Mouse (Mus musculus) heart, postnatal 36 days (tissue): ENCODE data around the gene Gm42688. TPM values are rescaled to one million over a fixed set of nuclear protein-coding genes. Genes with fewer than 3 reads are reported as not detected.

Source experiments
- DNase-seq, 2 experiments: peaks; one replicate each; pipeline ENCODE4 v3.0.0; 2021 to 2022
- intact Hi-C: fragments of 180-260 bp; cut with DNase I; formaldehyde crosslinking; loops from one replicate; pipeline ENCODE4 v1.15.1; 2025
- total RNA-seq, 2 experiments: library from RNA; stranded (reverse); gene quantifications; 2 replicates each; pipeline ENCODE4 v1.2.3; 2021

The Gm42688 gene
- 1 to 10 TPM; 1.1 to 1.4 TPM for total RNA-seq

DNA sequence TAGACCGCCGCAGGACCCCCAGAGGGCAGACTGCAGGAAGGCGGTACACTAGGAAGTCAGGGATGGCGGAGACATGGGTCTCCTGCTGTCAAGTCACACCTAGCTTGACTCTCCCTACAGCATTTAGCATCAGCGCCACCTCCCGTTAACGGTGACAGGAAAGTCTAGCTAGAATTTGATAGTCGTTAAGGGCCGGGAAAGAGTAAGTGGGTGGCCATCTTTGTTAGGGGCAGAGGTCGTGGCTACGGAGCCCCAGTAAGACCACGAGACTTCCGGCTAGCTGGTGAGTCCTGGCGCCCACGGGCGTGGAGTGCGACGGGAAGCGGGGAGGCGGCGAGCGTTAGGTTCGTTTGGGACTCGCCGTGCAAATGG lies at the start of gene Gm42688, which contains the start of gene Ccdc142:
Gene Gm42688 (plus strand): TSS at position 302 of the 372 bp plus-strand sequence.
Gene Ccdc142 (plus strand): TSS at position 286 of the 372 bp plus-strand sequence.
- peak; percentile 87 to 88 for DNase-seq
- intact Hi-C loops: loop anchor here (1.0 kb wide), 3 partner anchors 23 to 105 kb away; partner anchors contain the start of gene Aup1

DNA sequence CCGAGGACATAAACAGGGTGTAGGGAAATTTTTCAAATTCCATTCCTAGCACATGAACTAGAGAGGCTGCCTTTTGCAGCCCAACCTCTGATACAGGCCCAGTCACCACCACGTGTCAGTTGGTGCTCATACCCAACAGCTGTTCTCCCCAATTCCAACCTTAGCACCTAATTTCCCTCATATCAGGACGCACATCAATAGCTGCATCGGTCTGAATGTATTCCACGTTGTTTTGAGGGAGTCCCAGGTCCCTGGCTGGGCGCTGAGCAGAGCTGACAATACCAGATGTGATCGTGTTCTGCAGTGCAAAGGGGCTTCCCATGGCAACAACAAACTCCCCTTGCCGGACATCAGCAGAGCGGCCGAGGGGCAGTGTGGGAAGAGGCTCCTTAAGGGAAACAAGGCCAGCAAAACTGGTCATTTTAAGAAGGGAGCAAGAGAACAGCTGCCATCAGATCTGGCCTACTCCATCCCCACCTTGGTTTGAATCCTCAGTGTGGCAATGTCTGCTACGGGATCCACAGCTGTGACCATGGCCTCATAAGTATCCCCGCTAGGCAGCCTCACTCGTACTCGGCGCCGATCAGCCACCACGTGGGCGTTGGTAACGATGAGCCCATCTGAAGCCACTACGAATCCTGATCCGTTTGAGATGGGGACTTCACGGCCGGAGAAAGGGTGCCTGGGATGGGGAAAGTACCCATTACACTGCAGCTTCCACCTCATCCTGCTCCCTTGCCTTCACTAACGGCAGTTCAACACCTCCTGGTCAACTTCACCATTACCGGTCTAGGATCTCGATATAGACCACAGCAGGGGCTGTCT lies 48.1 kb upstream of the Gm42688 start:
- DNase-seq: peak; percentile 32 to 36
- intact Hi-C loops: loop anchor here (5.0 kb wide), 1 partner anchor 364 kb away; no protein-coding TSS in a partner anchor

DNA sequence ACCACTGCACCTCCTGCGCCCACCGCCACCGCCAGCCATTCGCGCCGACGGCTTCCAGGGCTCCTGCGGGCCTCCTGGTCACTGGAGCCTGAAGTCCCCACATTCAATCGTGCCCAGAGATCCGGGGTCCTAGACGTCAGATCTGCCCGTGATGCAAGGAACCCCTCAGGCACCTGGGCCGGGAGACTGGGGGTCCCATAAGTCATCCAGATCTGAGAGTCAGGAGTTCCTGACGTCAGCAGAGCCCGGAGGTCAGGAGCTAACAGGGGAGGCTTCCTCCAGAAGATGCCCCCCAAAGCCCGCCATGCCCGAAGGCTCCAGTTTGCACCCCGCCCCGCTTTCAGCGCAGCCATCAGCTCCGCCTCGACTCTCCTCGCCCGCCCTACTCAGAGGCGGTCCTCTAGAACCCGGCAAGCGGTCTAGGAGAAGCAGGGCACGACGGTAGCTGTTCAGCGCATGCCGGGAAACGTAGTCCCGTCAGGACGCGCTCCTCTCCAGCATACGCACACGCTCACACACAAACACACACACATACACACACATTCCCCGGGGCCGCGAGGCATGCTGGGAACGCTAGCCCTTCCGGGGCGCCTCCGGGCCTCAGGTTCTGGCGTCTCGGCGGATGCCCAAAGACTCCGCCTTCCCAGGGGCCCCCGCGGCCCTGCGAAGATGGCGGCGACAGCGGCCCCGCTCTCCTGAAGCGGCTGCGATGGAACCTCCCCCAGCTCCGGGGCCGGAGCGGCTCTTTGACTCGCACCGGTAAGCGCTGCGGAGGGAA lies 47.2 kb upstream of the Gm42688 start, which contains the start of gene Aup1:
Gene Aup1 (plus strand): TSS at position 448 of the 778 bp plus-strand sequence.
- DNase-seq: peak; percentile 95
- intact Hi-C loops: loop anchor here (1.0 to 5.0 kb wide), 4 partner anchors 24 to 363 kb away; partner anchors contain the start of genes Ccdc142 and Gm42688

DNA sequence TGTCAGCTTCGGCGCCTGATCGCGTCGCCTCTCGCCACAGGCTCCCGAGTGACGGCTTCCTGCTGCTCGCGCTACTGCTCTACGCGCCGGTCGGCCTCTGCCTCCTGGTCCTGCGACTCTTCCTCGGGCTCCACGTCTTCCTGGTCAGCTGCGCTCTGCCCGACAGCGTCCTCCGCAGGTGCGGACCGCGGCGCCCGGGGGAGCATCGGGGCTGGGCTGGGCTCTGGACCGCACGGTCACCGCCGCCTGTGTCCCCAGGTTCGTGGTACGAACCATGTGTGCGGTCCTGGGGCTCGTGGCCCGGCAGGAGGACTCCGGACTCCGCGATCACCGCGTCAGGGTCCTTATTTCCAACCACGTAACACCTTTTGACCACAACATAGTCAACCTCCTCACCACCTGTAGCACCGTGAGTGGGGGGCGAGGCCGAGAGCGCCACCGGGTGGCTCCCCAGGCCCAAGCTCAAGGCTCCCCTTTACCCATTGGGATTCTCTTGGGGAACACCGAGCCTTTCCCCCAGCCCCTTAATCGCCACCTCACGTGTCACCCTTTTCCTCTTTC lies 46.5 kb upstream of the Gm42688 start, which contains the start of gene Htra2:
Gene Htra2 (minus strand): TSS at position 403 of the 561 bp plus-strand sequence.
- no peak for DNase-seq
- intact Hi-C loops: loop anchor here (1.0 to 5.0 kb wide), 4 partner anchors 23 to 362 kb away; partner anchors contain the start of genes Ccdc142 and Gm42688

DNA sequence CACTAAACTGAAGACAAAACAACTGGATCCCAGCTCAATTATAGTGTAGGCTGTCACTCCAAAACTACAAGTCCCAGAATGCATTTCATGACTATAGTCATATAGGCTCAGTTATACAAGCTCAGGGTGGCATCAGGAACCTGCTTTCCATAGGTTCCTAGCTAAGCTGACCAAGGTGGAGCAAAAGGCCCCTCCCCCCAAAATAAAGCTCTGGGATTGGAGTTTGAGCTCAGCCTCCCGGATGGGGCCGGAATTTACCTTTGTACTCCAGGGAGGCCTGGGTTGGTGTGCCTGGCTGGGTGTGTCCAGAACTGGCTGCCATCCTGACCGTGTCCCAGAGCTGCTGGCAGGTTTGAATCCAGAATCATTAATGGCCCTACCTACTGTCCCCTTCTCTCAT lies 43.6 kb upstream of the Gm42688 start, which contains the start of gene Dqx1:
Gene Dqx1 (plus strand): TSS at position 55 of the 400 bp plus-strand sequence.
- intact Hi-C loops: no loop called here
- no peak for DNase-seq

DNA sequence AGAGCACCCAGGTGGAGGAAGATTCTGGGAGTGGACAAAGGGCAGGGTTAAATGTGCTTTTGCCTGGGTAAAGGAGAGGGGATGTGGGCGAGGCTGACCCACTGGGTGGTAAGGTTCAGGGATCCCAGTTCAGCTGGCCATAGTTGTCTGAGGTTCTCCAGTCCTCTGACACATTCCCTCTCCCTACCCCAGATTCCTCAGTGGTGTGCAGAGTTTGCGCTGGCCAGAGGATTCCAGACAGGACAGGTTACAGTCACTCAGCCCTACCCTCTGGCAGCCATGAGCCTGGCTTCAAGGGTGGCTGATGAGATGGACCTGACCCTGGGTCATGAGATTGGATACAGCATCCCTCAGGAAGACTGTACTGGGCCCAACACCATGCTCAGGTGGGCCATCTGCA lies 42.7 kb upstream of the Gm42688 start:
- DNase-seq: no peak
- intact Hi-C loops: no loop called here

DNA sequence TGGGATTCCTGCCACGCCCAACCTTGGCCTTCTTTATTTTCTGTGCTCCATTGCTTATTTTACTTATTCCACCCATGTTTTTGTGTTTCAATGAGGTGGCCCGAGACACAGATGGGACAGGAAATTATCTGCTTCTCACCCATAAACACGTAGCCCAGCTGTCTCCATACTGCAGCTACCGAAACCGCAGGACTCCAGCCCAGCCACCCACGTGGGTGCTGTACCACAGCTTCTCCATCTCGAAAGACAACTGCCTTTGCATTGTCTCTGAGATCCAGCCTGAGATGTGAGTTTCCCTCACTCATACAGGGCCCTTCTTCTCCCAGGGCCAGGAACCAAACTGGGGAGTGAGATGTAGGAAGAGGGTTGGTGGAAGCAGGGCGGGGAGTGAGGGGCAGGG lies 35.4 kb upstream of the Gm42688 start:
- intact Hi-C loops: no loop called here
- no peak for DNase-seq

DNA sequence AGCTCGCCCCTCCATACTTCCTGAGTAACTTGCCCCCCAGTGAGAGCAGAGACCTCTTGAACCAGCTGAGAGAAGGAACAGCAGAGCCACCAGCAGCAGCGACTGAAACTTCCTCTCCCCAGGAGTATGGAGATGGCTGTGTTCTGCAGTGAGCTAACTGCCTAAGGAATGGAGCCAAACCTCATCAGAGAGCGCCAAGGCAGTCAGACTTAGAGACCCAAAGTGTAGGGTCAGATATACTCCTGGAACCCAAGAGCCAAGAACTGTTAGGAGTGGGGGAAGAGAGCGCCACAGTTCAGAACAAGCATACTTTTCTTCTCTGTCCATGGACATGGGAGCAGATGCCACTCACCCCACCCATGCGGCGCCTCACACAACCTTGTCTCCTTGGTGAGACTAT lies 35.0 kb upstream of the Gm42688 start:
- no peak for DNase-seq
- intact Hi-C loops: no loop called here

DNA sequence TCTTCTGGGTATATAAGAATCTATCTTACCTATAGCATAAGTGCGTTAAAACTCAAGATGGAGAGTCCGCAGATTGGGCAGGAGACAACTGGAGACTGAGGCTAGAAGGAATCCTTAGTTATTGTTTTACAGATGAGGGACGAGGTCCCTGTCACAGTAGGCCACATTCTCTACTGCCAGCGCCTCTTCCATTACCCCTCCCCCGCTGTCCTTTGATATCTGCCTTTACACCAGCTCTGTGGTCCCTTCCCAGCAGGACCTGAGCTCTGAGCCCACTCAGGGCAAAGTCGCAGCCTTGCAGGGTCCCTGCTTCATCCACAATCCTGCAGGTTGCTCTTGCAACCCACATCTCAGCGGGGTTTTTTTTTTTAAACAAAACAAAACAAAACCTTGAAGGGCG lies 33.2 kb upstream of the Gm42688 start:
- intact Hi-C loops: no loop called here
- DNase-seq: no peak

DNA sequence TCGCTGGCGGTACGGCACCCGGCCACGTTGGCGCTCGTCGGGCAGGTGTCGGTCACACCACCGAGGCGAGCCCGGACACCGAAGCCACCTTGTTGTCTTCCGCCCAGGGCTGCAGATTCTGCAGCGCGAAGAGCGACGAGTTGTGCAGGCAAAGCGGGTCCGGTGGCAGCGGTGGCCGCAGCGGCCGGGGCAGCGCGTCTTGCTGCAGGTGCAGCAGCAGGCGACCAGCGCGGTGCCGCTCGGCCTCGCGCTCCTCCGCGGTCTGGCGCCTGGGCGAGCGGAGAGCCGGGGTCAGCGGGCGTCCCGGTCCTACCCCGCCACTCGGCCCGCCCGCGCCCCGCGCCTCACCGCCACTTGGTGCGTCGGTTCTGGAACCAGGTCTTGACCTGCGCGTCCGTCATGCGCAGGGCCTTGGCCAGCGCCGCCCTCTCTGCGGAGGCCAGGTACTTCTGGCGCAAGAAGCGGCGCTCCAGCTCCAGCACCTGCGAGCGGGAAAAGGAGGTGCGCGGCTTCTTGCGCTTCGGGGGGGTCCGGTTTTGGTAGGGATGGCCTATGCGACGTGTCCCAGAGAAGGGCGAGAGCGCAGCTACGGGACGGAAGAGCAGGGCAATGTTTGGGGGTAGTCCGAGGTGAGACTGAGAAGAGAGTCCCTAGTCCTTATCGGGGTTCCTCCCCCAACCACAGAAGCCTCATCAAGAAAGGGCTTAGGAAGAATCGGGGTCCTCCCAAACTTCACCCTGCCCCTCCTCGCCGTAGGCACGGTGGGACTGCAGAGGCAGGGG lies 32.5 kb upstream of the Gm42688 start:
- intact Hi-C loops: no loop called here
- DNase-seq: no peak

DNA sequence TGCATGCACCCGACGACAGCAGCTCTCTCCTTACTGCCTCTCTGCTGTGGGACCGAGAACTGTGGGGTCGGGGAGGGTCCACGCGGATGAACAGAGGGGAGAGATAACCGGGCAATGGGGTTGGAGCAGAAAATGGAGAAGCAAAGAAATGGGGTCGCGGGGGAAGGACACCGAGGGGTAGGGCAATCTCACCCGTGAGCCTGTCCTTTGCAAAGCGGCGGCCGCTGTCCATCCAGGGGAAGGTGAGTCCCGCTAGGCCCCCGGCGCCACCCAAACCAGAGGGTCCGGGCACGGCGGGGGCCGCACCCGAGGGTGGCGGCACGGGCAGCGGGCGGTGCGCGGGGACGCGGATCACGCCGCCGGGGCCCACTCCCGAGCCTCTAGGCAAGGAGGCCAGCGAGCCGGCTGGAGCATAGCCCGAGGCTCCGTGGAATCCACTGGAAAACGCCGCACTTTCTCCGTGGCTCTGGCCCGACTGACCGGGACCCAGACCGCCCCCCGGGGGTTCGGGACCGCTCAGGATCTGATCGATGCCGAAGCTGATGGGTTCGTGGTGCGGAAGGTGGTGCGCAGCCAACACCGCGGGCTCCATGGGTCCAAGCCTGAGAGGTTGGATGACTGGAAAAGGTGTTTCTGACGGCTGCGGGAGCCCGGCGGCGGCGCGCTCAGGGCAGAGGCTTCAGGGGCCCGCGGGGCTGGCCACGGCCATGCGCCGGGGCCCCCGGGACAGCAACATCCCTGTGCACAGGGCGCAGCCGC lies 31.8 kb upstream of the Gm42688 start:
- DNase-seq: peak in 1 of 2 experiments; percentile 28
- intact Hi-C loops: no loop called here

DNA sequence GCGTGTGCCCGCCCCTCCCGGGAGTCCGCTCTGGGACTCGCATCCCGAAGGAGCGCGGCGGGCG lies 31.3 kb upstream of the Gm42688 start, which contains the start of gene Tlx2:
Gene Tlx2 (minus strand): TSS at position 47 of the 64 bp plus-strand sequence.
- no peak for DNase-seq
- intact Hi-C loops: no loop called here

DNA sequence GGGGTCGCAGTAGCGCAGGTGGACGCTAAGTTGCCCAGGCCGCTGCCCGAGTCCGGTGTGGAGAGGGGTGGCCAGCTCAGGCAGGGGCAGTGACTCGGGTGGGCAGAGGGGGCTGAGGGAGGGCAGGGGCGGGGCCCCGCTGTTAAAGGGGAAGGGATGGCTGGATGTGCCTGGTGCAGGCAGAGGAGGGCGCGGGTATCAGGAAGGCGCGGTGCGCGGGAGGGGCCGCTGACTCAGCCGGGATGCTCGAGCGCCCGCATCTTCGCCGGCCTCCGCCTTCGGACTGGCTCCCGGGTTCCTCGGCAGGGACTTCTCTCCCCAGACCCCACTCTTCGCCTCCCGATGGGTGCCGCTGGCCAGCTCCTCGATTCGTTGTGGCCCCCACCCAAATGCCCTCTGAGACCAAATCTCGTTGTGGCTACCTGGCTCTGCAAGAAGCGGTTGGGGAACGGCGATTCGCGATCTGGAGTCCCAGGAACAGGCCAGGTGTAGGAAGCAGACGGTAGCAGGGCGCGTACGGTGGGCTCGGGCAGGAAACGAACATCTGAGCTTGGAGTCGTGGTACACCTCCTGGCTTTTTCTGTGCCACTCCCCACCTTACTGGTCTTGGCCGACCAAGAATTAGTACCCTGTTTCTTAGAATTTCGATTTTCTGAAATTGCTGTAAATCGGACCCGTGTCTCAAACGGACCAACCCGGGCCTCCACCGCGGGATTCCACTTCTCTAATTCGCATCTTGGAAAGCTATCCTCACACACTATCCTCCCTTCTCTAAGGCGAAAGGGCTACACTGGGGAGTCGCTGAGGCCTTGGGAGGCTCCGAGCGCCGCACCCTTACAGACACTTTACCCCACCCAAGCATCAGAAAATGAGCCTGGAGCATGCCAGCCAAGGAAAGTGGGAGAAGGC lies 30.9 kb upstream of the Gm42688 start:
- intact Hi-C loops: no loop called here
- DNase-seq: peak; percentile 30 to 71

DNA sequence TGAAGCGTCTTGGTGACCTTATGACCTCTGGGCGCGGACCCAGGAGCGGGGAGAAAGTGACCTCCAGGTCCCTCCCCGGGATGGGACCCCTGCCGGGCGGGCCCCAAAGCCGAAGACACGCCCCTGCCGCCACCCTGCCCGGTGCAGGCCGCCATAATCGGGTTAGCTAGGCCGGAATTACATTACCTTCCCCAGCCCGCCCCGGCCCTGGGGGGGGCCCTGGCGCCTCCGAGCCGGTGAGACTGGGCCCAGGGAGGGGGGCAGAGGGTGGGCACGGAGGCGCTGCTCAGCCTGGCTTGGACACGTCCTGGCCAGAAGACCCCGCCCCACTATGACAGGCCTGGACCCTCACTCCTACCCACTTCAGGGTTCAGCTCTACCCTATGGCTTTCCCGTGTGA lies 30.2 kb upstream of the Gm42688 start:
- intact Hi-C loops: no loop called here
- DNase-seq: no peak

DNA sequence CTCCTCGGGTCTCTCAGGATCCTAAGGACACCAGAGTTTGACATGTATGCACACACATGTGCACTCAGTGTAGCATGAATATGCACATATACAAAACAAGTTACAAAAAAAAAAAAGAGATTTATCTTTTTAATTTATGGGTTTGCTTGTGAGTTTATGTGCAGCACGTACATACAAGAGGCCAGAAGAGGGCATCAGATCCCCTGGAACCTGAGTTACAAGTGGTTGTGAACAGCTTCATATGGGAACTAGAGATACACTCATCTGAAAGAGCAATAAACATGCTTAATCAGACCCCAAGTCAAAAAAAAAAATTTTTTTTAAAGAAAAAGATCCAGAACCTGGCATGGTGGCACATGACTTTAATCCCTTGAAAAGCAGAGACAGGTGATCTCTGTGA lies 26.4 kb upstream of the Gm42688 start:
- DNase-seq: no peak
- intact Hi-C loops: no loop called here

DNA sequence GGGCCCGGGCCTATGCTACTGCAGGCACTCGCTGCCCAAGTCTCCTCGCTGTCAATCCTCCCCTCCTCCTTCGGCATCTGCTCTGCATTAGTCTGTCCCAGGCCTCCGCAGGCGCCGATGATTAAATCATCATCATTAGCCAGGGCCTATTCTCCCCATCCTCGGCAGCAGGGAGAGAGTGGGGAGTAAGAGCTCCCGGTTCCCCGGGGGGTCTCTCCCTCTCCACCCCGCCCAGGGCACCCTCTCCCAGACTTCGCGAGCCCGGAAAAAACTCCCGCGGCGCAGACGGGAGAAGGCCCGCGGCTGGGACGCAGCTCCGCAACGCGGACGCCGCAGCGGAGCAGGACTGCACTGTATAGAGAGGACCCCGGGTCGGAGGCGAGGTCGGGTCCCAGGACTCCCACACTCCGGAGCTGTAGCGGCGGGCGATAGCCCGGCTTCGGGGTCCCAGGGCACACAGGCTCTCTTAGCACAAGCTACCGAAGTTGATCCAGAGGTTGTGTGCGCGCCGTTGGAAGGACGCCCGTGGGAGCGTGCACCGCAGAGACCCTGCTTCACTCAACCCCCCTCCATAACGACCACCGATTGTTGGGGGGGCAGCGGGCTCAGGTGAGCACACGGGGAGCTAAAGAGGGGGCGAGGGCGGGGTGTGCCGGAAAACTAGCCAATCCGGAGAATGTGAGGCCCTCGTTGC lies 23.6 kb upstream of the Gm42688 start, which contains the start of gene Pcgf1:
Gene Pcgf1 (plus strand): TSS at position 240 of the 694 bp plus-strand sequence.
- intact Hi-C loops: loop anchor here (1.0 kb wide), 3 partner anchors 23 to 81 kb away; partner anchors contain the start of genes Aup1, Ccdc142 and Gm42688
- DNase-seq: no peak

DNA sequence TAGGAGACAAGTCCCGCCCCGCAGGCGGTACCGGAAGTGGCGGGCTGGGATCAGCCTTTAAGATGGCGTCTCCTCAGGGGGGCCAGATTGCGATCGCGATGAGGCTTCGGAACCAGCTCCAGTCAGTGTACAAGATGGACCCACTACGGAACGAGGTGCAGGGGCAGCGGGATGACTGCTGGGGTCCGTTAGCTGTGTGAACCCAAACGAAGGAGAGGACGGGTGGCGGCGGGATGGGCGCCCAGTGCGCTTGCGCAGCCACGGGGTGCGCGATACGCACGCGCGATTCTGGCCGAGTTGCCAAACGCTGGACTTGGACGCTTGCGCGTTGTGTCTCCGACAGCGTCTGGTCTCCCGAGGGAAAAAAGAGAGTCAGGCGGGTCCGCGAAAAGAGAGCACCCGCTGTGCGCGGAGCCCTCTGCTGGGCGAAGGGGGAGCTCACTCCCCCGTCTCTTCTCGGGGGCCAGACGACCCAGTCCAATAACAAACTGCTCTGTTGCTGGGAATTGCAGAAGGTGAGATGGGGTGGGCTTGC lies 23.0 kb upstream of the Gm42688 start:
- intact Hi-C loops: loop anchor here (1.0 kb wide), 3 partner anchors 23 to 82 kb away; partner anchors contain the start of genes Aup1, Ccdc142 and Gm42688
- DNase-seq: peak; percentile 100

DNA sequence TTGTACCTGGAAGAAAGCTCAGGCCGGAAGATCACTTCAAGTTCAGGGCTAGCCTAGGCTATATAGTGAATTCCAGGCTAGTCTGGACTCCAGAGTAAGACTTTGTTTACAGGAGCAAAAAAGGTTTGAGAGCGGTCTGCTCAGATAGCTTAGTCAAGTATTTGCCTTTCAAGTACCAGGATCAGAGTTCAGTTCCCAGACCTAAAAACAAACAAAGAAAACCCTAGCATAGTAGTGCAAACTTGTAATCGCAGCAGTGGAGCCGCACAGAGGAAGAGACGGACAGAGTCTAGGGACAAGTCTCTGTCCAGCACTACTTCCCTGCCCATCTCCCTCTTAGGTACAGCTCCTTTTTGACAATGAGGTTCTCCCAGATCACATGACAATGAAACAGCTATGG lies 21.2 kb upstream of the Gm42688 start:
- intact Hi-C loops: no loop called here
- DNase-seq: no peak
